Mouse (Mus musculus): ENCODE measurements around the gene Pacsin3.

DNA sequence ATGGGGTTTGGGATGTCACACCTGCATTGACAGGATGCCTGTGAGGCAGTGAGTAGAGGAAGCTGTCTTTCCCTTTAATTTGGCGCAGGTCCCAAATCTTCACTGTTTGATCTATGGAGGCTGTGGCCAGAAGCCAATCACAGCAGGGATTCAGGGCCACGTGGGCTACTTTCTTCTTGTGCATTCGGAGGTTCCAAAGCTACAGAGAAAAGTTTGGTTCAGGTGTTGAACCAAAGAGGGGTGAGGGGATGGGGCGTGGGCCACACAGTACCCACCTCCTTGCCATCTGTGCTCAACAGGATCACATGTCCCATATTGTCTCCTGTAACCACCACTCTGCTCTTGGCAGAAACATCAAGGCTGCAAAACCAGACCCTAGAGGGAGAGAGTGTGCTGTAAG is 38.7 kb upstream of the Pacsin3 start:
- TF ChIP-seq POLR2A (IDR thresholded peaks at IDR 0.05; ENCODE audit: borderline replicate concordance, insufficient read depth, low read length), result no peak
- no peak for TF ChIP-seq CTCF (IDR thresholded peaks at IDR 0.05; ENCODE audit: borderline replicate concordance, insufficient read depth, low read depth, low read length)
